Mouse (Mus musculus): ENCODE results near the gene Gm42517. TPM values are rescaled to one million over a fixed set of nuclear protein-coding genes. Genes with fewer than 3 reads are reported as not detected.

Gm42517 gene
- not detected for total RNA-seq (2023)

DNA sequence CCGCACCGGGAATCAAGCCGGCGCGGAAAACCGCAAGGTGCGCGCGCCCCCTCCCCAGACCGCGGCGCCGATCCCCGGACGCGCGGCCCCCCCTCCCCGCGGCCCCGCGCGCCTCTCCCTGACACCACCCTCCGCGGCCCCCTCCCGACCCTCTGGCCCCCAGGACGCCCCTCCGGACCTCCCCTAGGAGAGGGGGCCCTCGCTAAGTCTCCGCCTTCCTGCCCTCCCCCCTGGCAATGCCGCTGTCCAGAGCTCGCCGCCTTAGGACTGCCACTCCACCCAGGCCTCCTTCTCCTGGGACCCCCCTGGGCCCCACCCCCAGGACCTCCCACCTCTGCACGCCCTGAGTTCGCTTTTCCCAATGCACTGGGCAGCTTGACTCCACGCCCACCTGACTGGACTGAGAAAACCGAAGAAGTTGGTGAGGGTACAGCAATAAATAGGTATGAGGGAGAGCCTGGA is at the start of gene Gm42517:
Gene Gm42517 (minus strand): TSS at position 52 of the 462 bp plus-strand sequence.

DNA sequence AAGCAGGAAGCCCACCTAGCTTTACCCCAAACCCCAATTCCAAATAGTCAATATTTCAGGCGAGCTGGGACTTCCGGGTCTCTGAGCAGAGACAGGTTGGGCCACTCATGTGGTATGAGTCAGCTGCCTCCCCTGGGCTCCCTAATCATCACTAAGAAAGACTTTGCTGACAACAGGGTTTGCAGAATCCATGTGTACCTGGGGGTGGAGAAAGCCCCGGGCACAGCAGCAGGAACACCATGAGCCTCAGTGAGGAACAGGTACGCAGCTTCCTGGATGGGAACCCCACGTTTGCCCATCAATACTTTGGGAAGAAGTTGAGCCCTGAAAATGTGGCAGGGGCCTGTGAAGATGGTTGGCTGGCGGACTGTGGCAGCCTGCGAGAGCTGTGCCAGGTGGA is 20.5 kb upstream of the Gm42517 start, which contains the start of gene Pde6b:
Gene Pde6b (plus strand): TSS at position 191 of the 400 bp plus-strand sequence.

Other genes with a start within 250 kb of the Gm42517 start
- gene Tmed5, start 235.3 kb downstream of the Gm42517 start, total RNA-seq (2023): 10 to 100 TPM; 47.5 to 47.8 TPM
- gene Ccdc18, start 235.0 kb downstream of the Gm42517 start, total RNA-seq (2023): 1 to 10 TPM; 4.7 to 5.4 TPM
- gene Dr1, start 99.0 kb downstream of the Gm42517 start, total RNA-seq (2023): 10 to 100 TPM; 45.0 to 47.3 TPM
- gene Pigg, start 55.3 kb downstream of the Gm42517 start, total RNA-seq (2023): 1 to 10 TPM; 2.4 to 2.8 TPM
- gene Pde6b, start 20.5 kb upstream of the Gm42517 start, total RNA-seq (2023): not detected
- 100 to 1,000 TPM in 1 of 2 experiments, 10 to 100 TPM in 1; 83.7 to 101 TPM for gene Atp5k, start 66.5 kb upstream of the Gm42517 start, total RNA-seq (2023)
- gene Mfsd7a, start 81.0 kb upstream of the Gm42517 start, total RNA-seq (2023): 10 to 100 TPM; 18.4 to 20.4 TPM
- 10 to 100 TPM; 17.4 to 21.5 TPM for gene Pcgf3, start 93.3 kb upstream of the Gm42517 start, total RNA-seq (2023)
- not detected for gene Cplx1, start 182.1 kb upstream of the Gm42517 start, total RNA-seq (2023)